Mouse (Mus musculus): ENCODE data around the gene Soat2. TPM values are rescaled to one million over a fixed set of nuclear protein-coding genes. Genes with fewer than 3 reads are reported as not detected.

Gene Soat2
- total RNA-seq, 1 experiment from 2014 or later, result 6.3 TPM

GRCm38 (mm10) chr15:102210816-102211215 lies 60.5 kb downstream of the Soat2 start:
- no peak for ATAC-seq (replicated peaks; ENCODE audit: low read depth, poor library complexity, severe bottlenecking)

GRCm38 (mm10) chr15:102211895-102212294 lies 61.6 kb downstream of the Soat2 start:
- ATAC-seq (replicated peaks; ENCODE audit: low read depth, poor library complexity, severe bottlenecking), result no peak

Other genes with a start within 250 kb of the Soat2 start
- not detected in 2 replicates for gene Krt4, start 225.8 kb upstream of the Soat2 start, total RNA-seq (2017)
- not detected in 2 replicates for gene Krt79, start 210.2 kb upstream of the Soat2 start, total RNA-seq (2017)
- not detected in 2 replicates for gene Krt78, start 196.2 kb upstream of the Soat2 start, total RNA-seq (2017)
- not detected in 2 replicates for gene Krt8, start 146.0 kb upstream of the Soat2 start, total RNA-seq (2017)
- 15.7 and 19.7 TPM in 2 replicates for gene Krt18, start 122.3 kb upstream of the Soat2 start, total RNA-seq (2017)
- 452 and 502 TPM in 2 replicates for gene Eif4b, start 76.8 kb upstream of the Soat2 start, total RNA-seq (2017)
- not detected in 2 replicates for gene Tns2, start 50.1 kb upstream of the Soat2 start, total RNA-seq (2017)
- 9.7 and 15.5 TPM in 2 replicates for gene Spryd3, start 14.3 kb upstream of the Soat2 start, total RNA-seq (2017)
- not detected in 2 replicates for gene Igfbp6, start 6.2 kb upstream of the Soat2 start, total RNA-seq (2017)
- 33.7 and 35.4 TPM in 2 replicates for gene Zfp740, start 52.7 kb downstream of the Soat2 start, total RNA-seq (2017)
- 7.0 and 27.8 TPM in 2 replicates for gene Csad, start 54.2 kb downstream of the Soat2 start, total RNA-seq (2017)
- gene Itgb7, start 81.4 kb downstream of the Soat2 start, total RNA-seq (2017), result 81.3 and 108 TPM in 2 replicates
- 1.2 and 3.9 TPM in 2 replicates for gene Rarg, start 107.0 kb downstream of the Soat2 start, total RNA-seq (2017)
- not detected in 2 replicates for gene Gm9918, start 120.0 kb downstream of the Soat2 start, total RNA-seq (2017)
- gene Mfsd5, start 128.9 kb downstream of the Soat2 start, total RNA-seq (2017), result 16.8 and 21.0 TPM in 2 replicates
- 24.6 and 39.7 TPM in 2 replicates for gene Espl1, start 145.7 kb downstream of the Soat2 start, total RNA-seq (2017)
- gene Pfdn5, start 175.6 kb downstream of the Soat2 start, total RNA-seq (2017), result 219 and 289 TPM in 2 replicates
- 40.0 and 50.8 TPM in 2 replicates for gene Myg1, start 181.2 kb downstream of the Soat2 start, total RNA-seq (2017)
- gene Aaas, start 200.2 kb downstream of the Soat2 start, total RNA-seq (2017), result 111 and 199 TPM in 2 replicates
- gene Sp7, start 216.7 kb downstream of the Soat2 start, total RNA-seq (2017), result not detected in 2 replicates